Mouse (Mus musculus) embryonic fibroblast, embryonic 13.5 days (primary cell): ENCODE measurements at regions not wholly inside any gene's neighbourhood (a gene's known extent, or its start where the extent isn't known, plus 50 kb on each side); places are given as distances from the start of the nearest gene placed in this dataset.

ENCODE experiments used
- H3K27ac ChIP-seq: 2 replicates; pipeline ENCODE4 v1.5.1; 2012; ENCODE audit warnings: low read length, control low read depth, inconsistent platforms; ENCODE audit not compliant: insufficient read depth
- H3K4me1 ChIP-seq: 2 replicates; pipeline ENCODE4 v1.6.1; 2011; ENCODE audit warnings: low read length; ENCODE audit not compliant: control insufficient read depth, insufficient read depth
- H3K4me3 ChIP-seq: 2 replicates; pipeline ENCODE4 v1.5.1; 2011; ENCODE audit warnings: mild to moderate bottlenecking, control low read depth, low read length; ENCODE audit not compliant: insufficient read depth
- CTCF ChIP-seq: IDR thresholded peaks from 2 replicates; pipeline ENCODE4 v1.5.1; 2011; ENCODE audit warnings: mild to moderate bottlenecking, control low read depth, low read length, moderate library complexity, borderline replicate concordance; ENCODE audit not compliant: insufficient read depth
- POLR2A ChIP-seq: IDR thresholded peaks from 2 replicates; pipeline ENCODE4 v1.6.1; 2011; ENCODE audit warnings: low read depth, mild to moderate bottlenecking, control low read depth, low read length, moderate library complexity

DNA sequence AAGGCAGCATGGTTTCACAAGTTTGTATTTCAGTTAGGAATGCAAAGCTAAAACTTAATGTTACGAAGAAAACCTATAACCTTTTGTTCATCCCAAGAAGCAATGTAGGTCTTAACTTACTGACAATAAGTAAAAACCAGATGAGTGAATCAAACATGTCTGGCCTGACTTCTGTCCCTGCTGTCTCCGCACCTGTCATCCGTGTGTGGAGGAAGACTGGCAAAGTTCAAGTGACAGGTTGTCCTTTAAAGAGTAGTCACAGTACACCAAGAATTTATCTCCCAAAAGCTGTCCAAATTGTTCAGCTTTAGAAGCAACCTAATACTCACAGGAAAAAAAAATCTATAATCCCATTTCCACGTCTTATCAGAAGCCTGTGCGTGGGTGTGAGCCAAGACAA is 146.3 kb upstream of the Gm10181 start:
- Histone ChIP-seq H3K4me1 (peaks cover 6% of the 10 kb centered on the region), H3K4me3 (no peak overlapping the region), H3K27ac (peak overlapping the region; percentile 66; the same call in 1 of the 2 replicates)
- TF ChIP-seq CTCF = no peak
- TF ChIP-seq POLR2A = no peak

DNA sequence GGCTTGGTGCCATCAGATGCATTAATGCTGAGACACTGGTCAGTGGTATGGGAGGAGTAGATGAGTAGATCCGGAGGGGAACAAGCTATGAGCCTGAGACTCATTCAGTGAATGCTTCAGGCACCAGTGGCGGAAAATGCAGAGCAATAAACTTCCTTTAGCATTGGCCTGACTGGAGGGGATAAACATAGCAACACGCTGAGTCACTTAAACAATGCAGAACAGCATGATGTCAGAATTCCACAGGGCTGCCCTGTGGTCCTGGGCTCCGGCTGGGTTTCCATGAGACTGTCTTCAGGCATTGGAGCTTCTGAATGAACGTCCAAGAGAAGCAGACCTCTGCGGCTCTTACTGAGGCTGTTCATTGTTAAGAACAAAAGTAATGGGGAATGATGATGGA is 145.4 kb upstream of the Gm10181 start:
- no peak overlapping the region for H3K4me3 ChIP-seq
- H3K27ac ChIP-seq = peak overlapping the region; percentile 66; the same call in 1 of the 2 replicates
- TF ChIP-seq CTCF (no peak), POLR2A (no peak)

DNA sequence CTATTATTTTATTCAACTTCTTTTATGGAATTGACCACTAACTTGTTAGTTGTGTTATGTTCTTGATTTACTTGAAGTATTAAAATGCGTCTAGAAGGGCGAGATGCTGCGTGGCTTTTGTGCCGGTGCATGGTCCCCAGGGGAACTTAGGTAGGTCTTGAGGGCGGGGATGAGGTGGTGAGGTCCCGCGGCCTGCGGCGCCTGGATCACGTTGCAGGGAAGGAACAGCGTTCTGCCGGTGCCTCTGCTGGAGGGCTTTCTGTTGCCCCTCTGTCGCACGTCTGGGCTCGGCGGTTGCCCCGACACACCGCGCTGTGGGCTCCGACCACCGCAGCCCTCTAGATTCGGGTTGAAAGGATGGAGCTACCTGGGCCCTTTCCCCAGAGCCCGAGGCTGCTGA is 136.7 kb upstream of the Gm10181 start:
- TF ChIP-seq POLR2A (no peak), CTCF (no peak)
- H3K27ac ChIP-seq = no peak overlapping the region
- H3K4me1 ChIP-seq = no peaks in the 10 kb centered on the region
- H3K4me3 ChIP-seq = no peak overlapping the region

More for the DNA sequence above, 145.4 kb upstream of the Gm10181 start:
- H3K4me1 ChIP-seq = peaks cover 6% of the 10 kb centered on the region

DNA sequence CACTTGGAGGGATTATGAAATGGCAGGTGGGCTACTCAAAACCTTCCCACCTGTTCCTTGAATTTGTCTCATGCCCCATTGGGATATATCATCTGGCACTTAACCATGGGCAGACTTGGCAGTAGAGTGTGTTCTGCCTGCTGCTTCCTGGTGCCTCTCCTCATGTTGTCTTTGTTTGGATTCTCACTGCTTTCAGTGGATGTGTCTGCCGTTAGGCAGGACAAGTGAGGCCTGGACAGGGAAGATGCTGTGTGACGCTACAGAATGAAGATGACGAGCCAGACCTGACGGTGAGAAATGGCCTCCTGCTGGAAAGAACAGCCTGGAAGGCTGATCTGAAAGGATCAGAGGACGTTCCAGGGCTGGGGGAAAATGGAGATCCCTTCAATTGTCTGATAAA is 133.6 kb upstream of the Gm10181 start:
- Histone ChIP-seq H3K4me1 (no peaks in the 10 kb centered on the region), H3K4me3 (no peak overlapping the region), H3K27ac (no peak overlapping the region)
- TF ChIP-seq CTCF = no peak

DNA sequence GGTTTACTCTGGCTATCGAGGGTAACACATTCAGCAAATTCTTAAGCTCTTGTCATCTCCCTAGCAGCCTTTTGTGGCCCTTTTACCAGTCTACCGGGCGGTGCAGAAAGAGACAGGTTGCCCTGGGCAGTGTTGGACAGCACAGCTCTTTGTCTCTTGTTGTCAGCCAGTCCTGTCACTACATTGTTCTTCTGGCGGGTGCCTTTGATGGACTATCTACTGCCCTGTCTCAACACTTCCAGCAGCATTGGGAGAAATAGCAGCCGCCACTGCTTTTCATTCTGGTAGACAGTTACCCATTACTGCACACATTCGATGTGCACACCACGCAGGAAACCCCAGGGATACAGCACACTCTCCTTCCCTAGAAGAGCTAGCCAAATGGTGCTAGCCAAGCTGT is 132.7 kb upstream of the Gm10181 start:
- Histone ChIP-seq H3K4me3 (no peak overlapping the region), H3K27ac (no peak overlapping the region), H3K4me1 (no peaks in the 10 kb centered on the region)
- no peak for TF ChIP-seq POLR2A
- no peak for TF ChIP-seq CTCF

DNA sequence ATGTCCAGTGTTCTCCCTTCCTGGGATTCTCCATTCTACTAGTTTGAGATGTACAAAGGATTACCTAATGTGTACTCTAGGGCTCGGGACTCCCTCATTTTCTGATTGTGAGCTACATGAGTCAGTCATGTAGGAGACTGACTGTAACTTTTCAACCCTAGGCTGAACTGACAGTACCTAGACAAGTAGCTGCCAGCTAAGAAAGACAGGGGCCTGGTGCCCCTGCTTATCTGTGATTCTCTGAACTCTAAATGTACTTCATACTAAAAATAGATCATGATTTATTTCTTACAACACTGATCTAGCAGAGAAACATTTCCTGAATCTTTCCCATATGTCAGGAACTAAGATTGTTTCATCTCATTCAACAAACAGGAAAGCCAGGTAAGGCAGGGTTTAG is 125.9 kb upstream of the Gm10181 start:
- Histone ChIP-seq H3K4me1 (no peaks in the 10 kb centered on the region), H3K4me3 (no peak overlapping the region), H3K27ac (no peak overlapping the region)
- no peak for TF ChIP-seq CTCF
- TF ChIP-seq POLR2A = no peak

DNA sequence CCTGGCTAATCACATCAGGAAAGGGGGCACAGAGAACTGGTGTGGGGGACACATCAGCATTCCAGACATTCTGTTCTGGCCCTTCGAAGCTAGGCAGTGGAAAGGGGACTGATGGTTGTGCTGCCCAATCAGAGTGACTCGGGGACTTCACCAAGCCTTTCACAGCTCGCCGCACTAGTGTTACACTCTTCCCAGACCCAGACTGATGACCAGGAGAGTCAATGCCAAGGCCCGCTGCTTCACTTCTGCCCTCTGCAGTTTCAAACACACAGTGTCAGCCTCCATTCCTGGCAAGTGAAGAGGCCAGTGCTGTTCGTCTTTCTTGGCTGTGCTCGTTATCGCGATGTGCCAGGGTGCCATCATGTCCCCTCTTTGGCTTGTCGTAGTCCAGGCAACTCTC is 121.7 kb upstream of the Gm10181 start:
- Histone ChIP-seq H3K4me3 (no peak overlapping the region), H3K4me1 (no peaks in the 10 kb centered on the region), H3K27ac (no peak overlapping the region)
- TF ChIP-seq POLR2A (no peak), CTCF (no peak)

DNA sequence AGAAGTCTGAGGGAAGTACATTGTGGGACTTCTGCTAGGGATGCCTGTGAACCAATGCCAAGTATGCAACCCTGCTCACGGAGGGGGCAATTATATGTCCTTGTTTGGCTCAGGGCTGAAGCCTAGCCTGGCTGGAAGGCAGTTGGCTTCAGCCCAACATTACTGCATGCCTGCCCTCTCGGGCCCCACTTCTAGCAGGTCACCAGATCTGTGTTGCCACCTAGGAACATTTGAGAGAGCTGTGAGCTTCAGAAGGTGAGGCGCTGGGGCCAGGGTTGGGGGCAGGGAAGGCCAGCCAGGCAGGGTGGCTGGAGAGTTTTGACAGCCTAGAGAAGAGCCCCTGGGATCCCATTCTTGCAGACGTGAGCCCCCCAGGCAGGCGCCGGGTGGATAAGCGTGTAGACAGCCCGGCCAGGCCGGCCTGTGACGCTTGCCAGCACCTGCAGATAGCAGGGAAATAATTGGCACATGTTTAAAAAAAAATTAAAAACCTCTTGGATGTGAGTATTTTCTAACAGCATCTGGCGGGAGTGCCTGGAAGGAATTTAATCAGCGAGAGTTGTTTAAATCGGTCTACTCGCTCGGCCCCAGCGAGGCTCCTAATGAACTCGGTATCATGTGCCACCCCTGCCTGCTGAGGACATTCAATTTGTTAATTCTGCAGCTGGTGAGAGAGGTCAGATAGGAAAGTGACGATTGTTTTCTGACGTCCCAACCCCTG is 115.0 kb upstream of the Gm10181 start:
- H3K4me3 ChIP-seq = no peak overlapping the region
- TF ChIP-seq CTCF (no peak), POLR2A (no peak)
- no peak overlapping the region for H3K27ac ChIP-seq
- H3K4me1 ChIP-seq = no peaks in the 10 kb centered on the region

DNA sequence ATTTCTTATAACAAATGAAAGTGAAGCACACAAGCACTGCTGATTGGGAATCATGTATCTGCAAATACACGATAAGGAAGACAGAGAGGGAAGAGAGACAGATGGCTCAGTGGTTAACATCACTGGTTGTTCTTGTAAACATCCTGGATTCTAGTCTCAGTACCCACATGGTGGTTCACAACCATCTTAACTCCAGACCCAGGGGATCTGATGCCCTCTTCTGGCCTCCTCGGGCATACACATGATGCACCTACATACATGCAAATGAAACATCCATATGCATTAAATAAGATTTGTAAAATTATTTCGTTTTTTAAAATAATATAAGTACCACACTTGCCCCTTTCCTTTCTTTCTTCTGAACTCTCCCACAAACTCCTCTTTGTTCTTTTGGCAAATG is 106.4 kb upstream of the Gm10181 start:
- no peak overlapping the region for H3K4me3 ChIP-seq
- H3K4me1 ChIP-seq = no peaks in the 10 kb centered on the region
- H3K27ac ChIP-seq = no peak overlapping the region
- TF ChIP-seq CTCF = no peak
- TF ChIP-seq POLR2A = no peak

DNA sequence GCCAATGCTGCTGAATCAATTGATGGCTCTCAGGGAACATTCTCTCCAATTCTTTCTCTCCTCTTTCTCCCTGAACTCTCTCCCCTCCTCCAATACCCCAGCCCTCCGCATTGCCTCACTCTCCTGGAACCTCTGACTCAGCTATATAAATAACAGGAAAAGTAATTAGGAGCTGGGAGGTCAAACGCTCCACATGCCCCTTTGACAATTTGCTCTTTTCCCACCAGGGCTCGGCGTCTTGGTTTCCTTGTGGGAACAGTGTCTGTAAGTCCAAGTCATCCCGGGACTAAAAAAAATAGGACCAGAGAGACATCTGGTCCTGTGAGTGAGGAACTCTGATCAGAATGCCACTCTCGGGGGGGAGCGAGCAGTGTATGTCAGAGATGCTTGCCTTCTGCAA is 94.7 kb upstream of the Gm10181 start:
- H3K4me1 ChIP-seq = peaks cover 10% of the 10 kb centered on the region
- no peak for TF ChIP-seq POLR2A
- no peak for TF ChIP-seq CTCF
- H3K27ac ChIP-seq = no peak overlapping the region
- H3K4me3 ChIP-seq = no peak overlapping the region

DNA sequence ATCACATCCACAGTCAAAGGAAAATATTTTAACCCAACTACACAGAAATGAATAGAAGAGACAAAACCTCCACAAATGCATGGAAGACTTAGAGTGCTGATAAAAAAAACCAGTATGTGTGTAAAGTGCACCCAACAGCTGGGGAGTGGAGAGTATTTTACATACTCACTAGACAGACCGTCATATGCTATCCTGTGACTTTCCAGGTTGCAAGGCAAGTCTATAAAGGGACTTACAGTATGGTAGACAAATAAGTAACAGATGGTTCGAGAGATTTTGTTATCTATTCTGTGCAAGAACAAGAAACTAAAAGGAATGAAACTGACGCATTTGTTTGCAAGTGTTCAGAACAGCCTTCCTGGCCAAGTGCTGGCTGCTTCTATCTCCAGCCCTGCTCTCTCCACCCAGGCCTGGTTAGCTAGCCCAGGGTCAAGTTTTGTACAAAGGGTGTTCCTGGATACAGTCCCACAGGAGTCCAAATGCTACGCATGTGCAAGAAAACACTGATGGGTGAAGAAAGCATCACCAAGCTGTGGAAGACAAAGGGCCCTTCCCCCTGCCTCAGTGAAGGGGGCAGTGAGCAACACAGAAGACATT is 68.0 kb upstream of the Gm10181 start:
- Histone ChIP-seq H3K4me1 (no peaks in the 10 kb centered on the region), H3K27ac (no peak overlapping the region), H3K4me3 (no peak overlapping the region)
- no peak for TF ChIP-seq POLR2A
- no peak for TF ChIP-seq CTCF
